Mouse (Mus musculus): ENCODE measurements at regions not wholly inside any gene's neighbourhood (a gene's known extent, or its start where the extent isn't known, plus 50 kb on each side); places are given as distances from the start of the nearest gene placed in this dataset.
A peak's percentile ranks its signal among the peaks of the same experiment; 100 is the strongest.

DNA sequence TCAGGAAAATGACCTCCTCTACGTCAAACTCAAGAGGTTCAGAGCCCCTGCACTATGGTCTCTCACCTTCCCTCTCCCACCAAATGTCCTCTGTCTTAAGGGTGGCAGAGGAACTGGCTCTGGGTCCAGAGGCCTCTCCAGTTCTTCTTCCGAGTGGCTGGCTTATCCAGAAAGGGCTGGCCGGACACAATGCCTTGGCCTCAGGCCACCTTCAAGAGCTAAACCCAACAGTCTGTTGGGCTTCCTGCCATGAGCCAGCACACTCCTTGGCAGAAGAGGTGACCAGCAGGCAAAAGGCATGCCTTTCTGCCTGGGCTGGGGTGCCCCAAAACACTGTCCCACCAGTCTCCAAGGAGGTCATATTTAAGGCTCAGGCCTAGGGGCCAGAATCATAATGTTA is 385.8 kb downstream of the H2al1j start:
- Histone ChIP-seq H3K4me1 (ENCODE audit: control insufficient read depth, insufficient read depth, low read length) (no peaks in the 10 kb centered on the region), H3K4me3 (ENCODE audit: insufficient read depth, low read depth, low read length) (no peak overlapping the region), H3K36me3 (ENCODE audit: control insufficient read depth, insufficient read depth, low read length) (no peaks in the 10 kb centered on the region), H3K27ac (ENCODE audit: insufficient read depth, low read depth, low read length) (no peak overlapping the region), H3K27me3 (replicated peaks; ENCODE audit: control insufficient read depth, insufficient read depth, low read length) (no peaks in the 10 kb centered on the region)
- WGBS: 63% methylated on average over 3 of the region's 3 CpGs
- peak; percentile 50 for DNase-seq
- TF ChIP-seq CTCF (conservative IDR thresholded peaks at IDR 0.05; ENCODE audit: insufficient read depth, insufficient read length, low read depth, low read length): no peak

DNA sequence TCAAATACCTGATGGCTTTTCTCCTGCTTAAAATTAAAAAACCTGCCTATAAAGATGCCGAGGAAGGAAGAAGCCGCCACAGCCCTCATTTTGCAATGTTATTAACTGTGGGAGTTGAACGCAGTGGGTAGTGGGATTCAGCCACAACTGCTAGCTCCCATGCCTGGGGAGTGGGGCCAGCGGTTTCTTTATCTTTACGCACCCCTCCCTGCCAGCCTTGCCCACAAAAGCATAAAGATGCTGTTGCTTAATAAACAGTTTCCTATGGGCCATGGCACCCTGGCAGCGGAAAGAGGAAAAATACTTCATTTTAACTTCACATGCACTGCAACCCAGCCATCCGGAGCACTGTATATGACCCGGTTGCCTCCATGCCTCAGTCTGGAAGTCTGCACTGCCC is 389.2 kb downstream of the H2al1j start:
- Histone ChIP-seq H3K4me3 (ENCODE audit: insufficient read depth, low read depth, low read length) (no peak overlapping the region), H3K27ac (ENCODE audit: insufficient read depth, low read depth, low read length) (no peak overlapping the region), H3K4me1 (ENCODE audit: control insufficient read depth, insufficient read depth, low read length) (peaks cover 2% of the 10 kb centered on the region; the same call in 1 of the 2 replicates), H3K27me3 (replicated peaks; ENCODE audit: control insufficient read depth, insufficient read depth, low read length) (no peaks in the 10 kb centered on the region), H3K36me3 (ENCODE audit: control insufficient read depth, insufficient read depth, low read length) (no peaks in the 10 kb centered on the region)
- no peak for DNase-seq
- WGBS: 86% methylated on average over 8 of the region's 8 CpGs
- TF ChIP-seq CTCF (conservative IDR thresholded peaks at IDR 0.05; ENCODE audit: insufficient read depth, insufficient read length, low read depth, low read length) (no peak), POLR2A (IDR thresholded peaks at IDR 0.05; ENCODE audit: low read depth, low read length) (no peak)

DNA sequence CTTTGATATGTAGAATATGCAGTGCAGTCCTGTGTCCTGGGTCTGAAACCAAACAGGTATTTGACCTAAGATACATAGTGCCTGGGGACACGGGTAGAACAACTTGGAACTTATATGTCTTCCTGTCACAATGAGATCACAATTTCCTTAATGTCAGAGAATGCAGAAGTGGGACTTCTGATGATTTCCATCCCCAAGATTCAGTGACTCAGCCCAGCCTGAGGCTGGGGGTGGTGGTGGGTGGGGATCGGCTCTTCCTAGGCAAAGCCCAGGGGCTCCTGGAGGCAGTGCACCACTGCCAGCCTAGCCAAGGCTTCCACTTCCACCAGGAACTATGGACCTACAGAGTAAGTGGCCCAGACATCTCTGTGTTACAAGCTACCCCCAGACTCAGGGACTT is 391.2 kb downstream of the H2al1j start:
- DNase-seq: no peak
- H3K27ac ChIP-seq (ENCODE audit: insufficient read depth, low read depth, low read length): no peak overlapping the region
- H3K4me3 ChIP-seq (ENCODE audit: insufficient read depth, low read depth, low read length): no peak overlapping the region
- no peaks in the 10 kb centered on the region for H3K36me3 ChIP-seq (ENCODE audit: control insufficient read depth, insufficient read depth, low read length)
- H3K27me3 ChIP-seq (replicated peaks; ENCODE audit: control insufficient read depth, insufficient read depth, low read length): no peaks in the 10 kb centered on the region
- WGBS: 80% methylated on average over 2 of the region's 2 CpGs
- no peak for TF ChIP-seq POLR2A (IDR thresholded peaks at IDR 0.05; ENCODE audit: low read depth, low read length)
- TF ChIP-seq CTCF (conservative IDR thresholded peaks at IDR 0.05; ENCODE audit: insufficient read depth, insufficient read length, low read depth, low read length): no peak
- peaks cover 2% of the 10 kb centered on the region; the same call in 1 of the 2 replicates for H3K4me1 ChIP-seq (ENCODE audit: control insufficient read depth, insufficient read depth, low read length)

DNA sequence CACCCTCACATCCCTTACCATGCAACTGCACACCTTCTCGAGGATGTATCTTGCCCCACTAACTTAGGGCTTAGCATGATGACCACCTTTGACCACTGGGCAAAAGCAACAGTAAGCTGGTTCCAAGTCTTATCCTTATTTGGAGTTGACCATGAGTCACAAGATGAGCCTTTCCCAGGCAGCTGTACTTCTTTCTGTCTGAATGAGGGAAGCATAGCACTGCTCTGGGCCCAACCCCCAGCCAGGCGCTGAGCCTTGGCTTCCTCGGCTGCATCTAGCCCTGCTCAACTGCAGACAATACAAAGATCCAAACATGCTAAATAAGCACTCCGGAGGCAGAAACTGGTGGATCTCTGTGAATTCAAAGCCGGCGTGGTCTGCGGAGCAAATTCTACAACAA is 392.9 kb downstream of the H2al1j start:
- Histone ChIP-seq H3K27me3 (replicated peaks; ENCODE audit: control insufficient read depth, insufficient read depth, low read length) (no peaks in the 10 kb centered on the region), H3K36me3 (ENCODE audit: control insufficient read depth, insufficient read depth, low read length) (no peaks in the 10 kb centered on the region), H3K27ac (ENCODE audit: insufficient read depth, low read depth, low read length) (no peak overlapping the region), H3K4me1 (ENCODE audit: control insufficient read depth, insufficient read depth, low read length) (peaks cover 9% of the 10 kb centered on the region; the same call in 1 of the 2 replicates), H3K4me3 (ENCODE audit: insufficient read depth, low read depth, low read length) (no peak overlapping the region)
- no peak for TF ChIP-seq CTCF (conservative IDR thresholded peaks at IDR 0.05; ENCODE audit: insufficient read depth, insufficient read length, low read depth, low read length)
- TF ChIP-seq POLR2A (IDR thresholded peaks at IDR 0.05; ENCODE audit: low read depth, low read length): no peak
- 58% methylated on average over 7 of the region's 7 CpGs for WGBS
- DNase-seq: peak; percentile 74

DNA sequence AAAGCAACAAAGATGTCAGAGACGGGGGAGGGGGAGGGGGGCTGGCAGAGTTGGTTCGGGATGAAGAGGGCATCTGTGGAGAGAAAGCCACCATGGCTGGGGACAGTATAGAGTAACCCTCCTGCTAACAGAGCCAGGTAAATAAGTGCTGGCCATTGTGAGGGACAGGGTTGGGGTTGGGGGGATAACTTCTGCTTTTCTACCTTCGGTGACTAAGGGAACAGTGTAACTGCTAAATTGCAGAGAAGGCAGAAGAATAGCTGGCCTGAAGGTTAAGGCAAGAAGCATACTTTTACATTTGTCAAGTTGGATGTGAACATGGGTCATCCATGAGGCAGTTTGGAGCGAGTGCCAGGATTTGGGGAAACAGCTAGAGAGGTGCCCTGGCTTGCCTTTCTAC is 395.1 kb downstream of the H2al1j start:
- Histone ChIP-seq H3K27ac (ENCODE audit: insufficient read depth, low read depth, low read length) (no peak overlapping the region), H3K4me1 (ENCODE audit: control insufficient read depth, insufficient read depth, low read length) (peaks cover 9% of the 10 kb centered on the region; the same call in 1 of the 2 replicates), H3K36me3 (ENCODE audit: control insufficient read depth, insufficient read depth, low read length) (no peaks in the 10 kb centered on the region), H3K27me3 (replicated peaks; ENCODE audit: control insufficient read depth, insufficient read depth, low read length) (no peaks in the 10 kb centered on the region), H3K4me3 (ENCODE audit: insufficient read depth, low read depth, low read length) (no peak overlapping the region)
- WGBS: 73% methylated on average over 4 of the region's 4 CpGs
- DNase-seq: no peak
- TF ChIP-seq POLR2A (IDR thresholded peaks at IDR 0.05; ENCODE audit: low read depth, low read length) (no peak), CTCF (conservative IDR thresholded peaks at IDR 0.05; ENCODE audit: insufficient read depth, insufficient read length, low read depth, low read length) (no peak)

DNA sequence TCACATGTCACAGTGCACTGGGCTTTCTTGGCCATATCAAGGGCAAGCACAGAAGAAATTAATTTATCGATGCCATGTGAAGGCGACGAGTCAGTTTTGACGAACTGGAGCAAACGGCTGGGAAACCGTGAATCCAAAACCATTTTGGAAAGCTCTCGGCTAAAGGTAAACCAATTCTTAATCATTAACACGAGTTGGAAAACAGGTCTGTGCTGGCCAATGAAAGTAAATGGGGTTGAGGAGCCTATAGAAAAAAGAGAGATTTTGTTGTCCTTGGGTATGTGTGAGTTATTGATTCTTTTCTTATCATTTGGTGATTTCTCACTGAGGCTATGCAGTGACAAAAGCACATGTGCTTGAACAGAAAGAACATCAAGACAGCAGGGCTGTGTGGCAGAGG is 397.1 kb downstream of the H2al1j start:
- no peak for TF ChIP-seq CTCF (conservative IDR thresholded peaks at IDR 0.05; ENCODE audit: insufficient read depth, insufficient read length, low read depth, low read length)
- no peak for TF ChIP-seq POLR2A (IDR thresholded peaks at IDR 0.05; ENCODE audit: low read depth, low read length)
- 42% methylated on average over 8 of the region's 8 CpGs for WGBS
- Histone ChIP-seq H3K4me1 (ENCODE audit: control insufficient read depth, insufficient read depth, low read length) (peaks cover 9% of the 10 kb centered on the region; the same call in 1 of the 2 replicates), H3K27ac (ENCODE audit: insufficient read depth, low read depth, low read length) (no peak overlapping the region), H3K27me3 (replicated peaks; ENCODE audit: control insufficient read depth, insufficient read depth, low read length) (no peaks in the 10 kb centered on the region), H3K36me3 (ENCODE audit: control insufficient read depth, insufficient read depth, low read length) (no peaks in the 10 kb centered on the region), H3K4me3 (ENCODE audit: insufficient read depth, low read depth, low read length) (no peak overlapping the region)
- no peak for DNase-seq

DNA sequence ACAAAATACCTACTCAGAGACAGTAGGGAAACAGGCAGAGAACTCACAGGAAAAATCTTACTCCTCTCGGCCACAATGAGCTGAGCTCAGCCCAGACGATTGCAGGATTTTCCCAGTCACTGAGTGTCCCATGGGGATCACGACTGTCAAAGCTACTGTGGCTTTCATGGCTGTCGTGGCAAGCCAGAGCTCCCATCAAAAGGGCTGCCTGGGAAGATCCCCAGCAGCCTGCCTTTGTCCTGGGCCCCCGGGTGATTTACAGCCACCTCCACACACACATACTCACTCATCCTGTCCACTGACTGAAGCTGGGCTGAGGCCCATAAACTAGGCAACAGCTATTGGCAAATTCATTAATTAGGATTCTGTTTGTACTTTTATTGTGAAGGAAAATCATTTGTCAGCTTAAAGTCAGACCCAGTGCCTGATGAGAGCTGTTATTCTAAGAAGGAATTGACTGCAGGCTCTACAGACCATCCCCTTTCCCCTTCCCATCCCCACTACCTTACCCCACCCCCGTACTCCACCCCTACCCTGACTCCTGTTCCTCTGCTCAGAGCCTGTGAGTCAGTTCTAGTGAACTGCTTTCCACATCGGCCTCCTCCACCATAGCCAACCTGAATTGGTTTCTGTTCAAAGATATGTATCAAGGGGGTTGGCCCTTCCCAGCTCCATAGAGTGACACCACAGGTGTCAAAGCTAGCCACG is 399.1 kb downstream of the H2al1j start:
- Histone ChIP-seq H3K4me1 (ENCODE audit: control insufficient read depth, insufficient read depth, low read length) (peaks cover 7% of the 10 kb centered on the region; the same call in 1 of the 2 replicates), H3K36me3 (ENCODE audit: control insufficient read depth, insufficient read depth, low read length) (no peaks in the 10 kb centered on the region), H3K4me3 (ENCODE audit: insufficient read depth, low read depth, low read length) (no peak overlapping the region), H3K27ac (ENCODE audit: insufficient read depth, low read depth, low read length) (no peak overlapping the region), H3K27me3 (replicated peaks; ENCODE audit: control insufficient read depth, insufficient read depth, low read length) (no peaks in the 10 kb centered on the region)
- DNase-seq: peak; percentile 17
- TF ChIP-seq CTCF (conservative IDR thresholded peaks at IDR 0.05; ENCODE audit: insufficient read depth, insufficient read length, low read depth, low read length): no peak
- TF ChIP-seq POLR2A (IDR thresholded peaks at IDR 0.05; ENCODE audit: low read depth, low read length): no peak
- WGBS: 59% methylated on average over 8 of the region's 8 CpGs
